Mouse (Mus musculus) ES-E14 (cell line): ENCODE data around the gene Defb25.

Experiments
- HCFC1 ChIP-seq: IDR thresholded peaks from 2 replicates; pipeline ENCODE4 v1.6.1; 2012; ENCODE audit warnings: low read length, inconsistent platforms, borderline replicate concordance; ENCODE audit not compliant: insufficient read depth
- ZNF384 ChIP-seq: IDR thresholded peaks from 2 replicates; pipeline ENCODE4 v1.6.1; 2012; ENCODE audit warnings: low read depth, low read length, inconsistent platforms

- no peak for TF ChIP-seq HCFC1
- TF ChIP-seq ZNF384: no peak
Measured at GRCm38 (mm10) chr2:152622151-152622550, 702 bp downstream of the Defb25 start.
